Mouse (Mus musculus) kidney, embryonic 16.5 days (tissue): ENCODE results near the gene Gng12. TPM values are rescaled to one million over a fixed set of nuclear protein-coding genes. Genes with fewer than 3 reads are reported as not detected.

Experiments used
- ATAC-seq: fragments of 200-750 bp; cut with Nextera tagmentation; 2 replicates; pipeline ENCODE4 v1.8.0; 2017; ENCODE audit warnings: moderate TSS enrichment; ENCODE audit not compliant: low FRiP score, low TSS enrichment
- H3K27ac ChIP-seq: fragments of 300-500 bp; sonication (generic); 2 replicates; pipeline ENCODE4 v1.5.1; 2014; ENCODE audit warnings: low read length
- H3K27me3 ChIP-seq: fragments of 300-500 bp; sonication (generic); 2 replicates; pipeline ENCODE4 v1.6.1; 2014; ENCODE audit warnings: low read length, control low read depth, mixed read lengths; ENCODE audit not compliant: insufficient read depth
- H3K36me3 ChIP-seq: fragments of 300-500 bp; sonication (generic); 2 replicates; pipeline ENCODE4 v1.6.1; 2014; ENCODE audit warnings: low read length, control low read depth, mixed read lengths; ENCODE audit not compliant: insufficient read depth
- H3K4me1 ChIP-seq: fragments of 300-500 bp; sonication (generic); 2 replicates; pipeline ENCODE4 v1.6.1; 2014; ENCODE audit warnings: low read length, control low read depth, mixed read lengths; ENCODE audit not compliant: insufficient read depth
- H3K4me2 ChIP-seq: fragments of 300-500 bp; sonication (generic); replicated peaks from 2 replicates; pipeline ENCODE4 v1.6.1; 2014; ENCODE audit warnings: low read depth, low read length
- H3K4me3 ChIP-seq: fragments of 300-500 bp; sonication (generic); 2 replicates; pipeline ENCODE4 v1.5.1; 2014; ENCODE audit warnings: mild to moderate bottlenecking, low read length
- H3K9ac ChIP-seq: fragments of 300-500 bp; sonication (generic); replicated peaks from 2 replicates; pipeline ENCODE4 v1.6.1; 2014; ENCODE audit warnings: low read length
- H3K9me3 ChIP-seq: fragments of 300-500 bp; sonication (generic); 2 replicates; pipeline ENCODE4 v1.6.1; 2016; ENCODE audit warnings: low read length, control low read depth
- WGBS: fragments of 180-500 bp; shearing (Covaris S2); extraction: QIAGEN DNeasy Blood & Tissue Kit; methylation state at CpG from one replicate; pipeline ENCODE4 v1.1.7; 2014; 5-methylcytosine and 5-hydroxymethylcytosine counted together
- polyA plus RNA-seq: library from polyadenylated mRNA; unstranded; fragments of >200 nt; fragmentation: Nextera tagmentation; extraction: Ambion mirVana; gene quantifications from 2 replicates; pipeline ENCODE4 v1.2.1, GENCODE M21; 2015

The Gng12 gene
- polyA plus RNA-seq, 1 experiment from 2014 or later = 111 TPM

- H3K9ac ChIP-seq = peak overlapping the region; percentile 96
- peak overlapping the region; percentile 53 for H3K4me2 ChIP-seq
- H3K27me3 ChIP-seq = no peaks in the 10 kb centered on the region
- whole genome bisulfite sequencing = under 1% methylated on average over 29 of the region's 29 CpGs
- no peaks in the 10 kb centered on the region for H3K9me3 ChIP-seq
- H3K4me1 ChIP-seq = peaks cover 21% of the 10 kb centered on the region; the same call in 1 of the 2 replicates
- H3K36me3 ChIP-seq = no peaks in the 10 kb centered on the region
- peak; percentile 79 for ATAC-seq
- peak overlapping the region; percentile 90 for H3K4me3 ChIP-seq
- H3K27ac ChIP-seq = peak overlapping the region; percentile 97
Observed at GRCm38 (mm10) chr6:67036356-67036811, 140.2 kb downstream of the Gng12 start.

GRCm38 (mm10) chr6:67036837-67037628 is 140.8 kb downstream of the Gng12 start, which contains the start of gene Gadd45a:
TSS of gene Gadd45a (minus strand) at chr6:67037457.
- peak within 1 kb of the TSS; percentile 90 for H3K4me3 ChIP-seq
- H3K9ac ChIP-seq = peak within 1 kb of the TSS; percentile 96
- peaks cover 21% of the 10 kb centered on the region; the same call in 1 of the 2 replicates for H3K4me1 ChIP-seq
- H3K36me3 ChIP-seq = no peaks in the 10 kb centered on the region
- no peaks in the 10 kb centered on the region for H3K9me3 ChIP-seq
- WGBS = under 1% methylated on average over 68 of the region's 69 CpGs
- H3K27me3 ChIP-seq = no peaks in the 10 kb centered on the region
- peak; percentile 99 for ATAC-seq
- H3K27ac ChIP-seq = peak within 1 kb of the TSS; percentile 97
- peak within 1 kb of the TSS; percentile 53 for H3K4me2 ChIP-seq

- no peaks in the 10 kb centered on the region for H3K36me3 ChIP-seq
- no peaks in the 10 kb centered on the region for H3K9me3 ChIP-seq
- H3K27ac ChIP-seq = no peak overlapping the region
- no peak for ATAC-seq
- H3K4me2 ChIP-seq = no peak overlapping the region
- H3K4me3 ChIP-seq = no peak overlapping the region
- peaks cover 21% of the 10 kb centered on the region; the same call in 1 of the 2 replicates for H3K4me1 ChIP-seq
- H3K27me3 ChIP-seq = no peaks in the 10 kb centered on the region
- H3K9ac ChIP-seq = no peak overlapping the region
- 94% methylated on average over 2 of the region's 3 CpGs for WGBS
Observed at GRCm38 (mm10) chr6:67038964-67039363, 142.8 kb downstream of the Gng12 start.

- no peaks in the 10 kb centered on the region for H3K36me3 ChIP-seq
- no peak overlapping the region for H3K9ac ChIP-seq
- H3K27me3 ChIP-seq = no peaks in the 10 kb centered on the region
- H3K4me2 ChIP-seq = no peak overlapping the region
- 54% methylated on average over 4 of the region's 4 CpGs for WGBS
- ATAC-seq = no peak
- no peak overlapping the region for H3K27ac ChIP-seq
- no peaks in the 10 kb centered on the region for H3K9me3 ChIP-seq
- no peak overlapping the region for H3K4me3 ChIP-seq
- H3K4me1 ChIP-seq = peaks cover 9% of the 10 kb centered on the region; the same call in 1 of the 2 replicates
Observed at GRCm38 (mm10) chr6:67040904-67041410, 144.8 kb downstream of the Gng12 start.

GRCm38 (mm10) chr6:67045424-67045823 is 149.2 kb downstream of the Gng12 start:
- H3K4me2 ChIP-seq = no peak overlapping the region

GRCm38 (mm10) chr6:67046937-67047336 is 150.7 kb downstream of the Gng12 start:
- ATAC-seq = no peak
- Histone ChIP-seq H3K4me2 (no peak overlapping the region), H3K9ac (no peak overlapping the region; the same call in 1 of the 2 replicates), H3K27me3 (no peaks in the 10 kb centered on the region), H3K36me3 (no peaks in the 10 kb centered on the region), H3K9me3 (no peaks in the 10 kb centered on the region), H3K27ac (no peak overlapping the region), H3K4me1 (peaks cover 10% of the 10 kb centered on the region), H3K4me3 (no peak overlapping the region)
- 67% methylated on average over 3 of the region's 3 CpGs for WGBS

More at GRCm38 (mm10) chr6:67045424-67045823, 149.2 kb downstream of the Gng12 start:
- no peak overlapping the region for H3K9ac ChIP-seq
- no peak overlapping the region for H3K27ac ChIP-seq
- WGBS = 77% methylated on average over 3 of the region's 3 CpGs
- peaks cover 10% of the 10 kb centered on the region for H3K4me1 ChIP-seq
- no peak overlapping the region for H3K4me3 ChIP-seq
- H3K36me3 ChIP-seq = no peaks in the 10 kb centered on the region
- H3K27me3 ChIP-seq = no peaks in the 10 kb centered on the region
- no peak for ATAC-seq
- H3K9me3 ChIP-seq = no peaks in the 10 kb centered on the region

- ATAC-seq = no peak
- H3K27me3 ChIP-seq = no peaks in the 10 kb centered on the region
- H3K4me1 ChIP-seq = peaks cover 10% of the 10 kb centered on the region
- no peaks in the 10 kb centered on the region for H3K9me3 ChIP-seq
- 88% methylated on average over 3 of the region's 3 CpGs for WGBS
- no peak overlapping the region for H3K9ac ChIP-seq
- no peak overlapping the region for H3K4me2 ChIP-seq
- H3K27ac ChIP-seq = no peak overlapping the region
- H3K36me3 ChIP-seq = no peaks in the 10 kb centered on the region
- H3K4me3 ChIP-seq = no peak overlapping the region
Observed at GRCm38 (mm10) chr6:67048052-67048691, 152.0 kb downstream of the Gng12 start.

GRCm38 (mm10) chr6:67048880-67049694 is 152.9 kb downstream of the Gng12 start:
- ATAC-seq = peak; percentile 61
- Histone ChIP-seq H3K4me1 (peaks cover 10% of the 10 kb centered on the region), H3K27ac (no peak overlapping the region), H3K4me2 (no peak overlapping the region), H3K4me3 (no peak overlapping the region), H3K27me3 (no peaks in the 10 kb centered on the region), H3K9me3 (no peaks in the 10 kb centered on the region), H3K9ac (no peak overlapping the region), H3K36me3 (no peaks in the 10 kb centered on the region)
- 31% methylated on average over 7 of the region's 7 CpGs for WGBS

- no peak overlapping the region for H3K9ac ChIP-seq
- no peaks in the 10 kb centered on the region for H3K9me3 ChIP-seq
- H3K27ac ChIP-seq = no peak overlapping the region
- no peaks in the 10 kb centered on the region for H3K36me3 ChIP-seq
- 44% methylated on average over 2 of the region's 2 CpGs for WGBS
- no peak overlapping the region for H3K4me3 ChIP-seq
- H3K27me3 ChIP-seq = no peaks in the 10 kb centered on the region
- ATAC-seq = no peak; the same call in 1 of the 2 replicates
- H3K4me1 ChIP-seq = peaks cover 10% of the 10 kb centered on the region
- H3K4me2 ChIP-seq = no peak overlapping the region
Observed at GRCm38 (mm10) chr6:67049695-67050038, 153.5 kb downstream of the Gng12 start.
